Mouse (Mus musculus): ENCODE results near the gene B230104I21Rik.

B230104I21Rik gene

DNA sequence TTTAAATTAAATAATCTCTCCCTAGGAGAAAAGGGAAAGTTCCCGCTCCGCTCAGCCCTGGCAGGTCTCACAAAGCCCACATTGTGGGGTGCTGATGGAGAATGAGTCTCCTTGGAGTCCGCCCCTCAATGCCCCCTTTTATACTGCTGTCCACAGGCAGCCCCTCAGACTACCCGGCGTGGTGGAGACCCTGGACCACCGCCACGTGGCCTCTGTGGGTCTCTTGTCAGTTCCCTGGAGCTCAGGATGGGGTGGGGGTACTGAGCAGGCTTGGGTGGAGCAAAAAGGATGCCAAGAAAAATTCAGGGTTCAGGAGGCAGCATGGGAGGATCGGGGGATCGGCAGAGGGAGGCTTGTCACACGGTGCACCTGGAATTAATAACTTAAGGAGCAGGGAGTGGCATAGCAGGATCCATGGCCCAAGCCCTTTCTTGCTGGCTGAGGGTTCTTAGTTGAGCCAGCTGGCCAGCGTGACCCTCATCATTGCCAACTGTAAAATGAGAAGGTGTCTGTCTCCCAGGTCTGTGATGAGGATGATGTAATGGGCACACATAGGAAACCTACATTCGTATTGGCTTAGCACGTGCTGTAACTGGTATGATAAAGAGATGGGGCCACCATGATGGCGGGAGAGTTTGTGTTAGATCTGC is 60.9 kb downstream of the B230104I21Rik start:
- no peak for DNase-seq

Data from liver (tissue).